Mouse (Mus musculus) layer of hippocampus, postnatal 10 days (tissue): Measurements from ENCODE around the gene Stard3nl. TPM values are rescaled to one million over a fixed set of nuclear protein-coding genes. Genes with fewer than 3 reads are reported as not detected.

Experiments
- total RNA-seq, 2 experiments: library from RNA; stranded (reverse); gene quantifications; 2 replicates each; pipeline ENCODE4 v1.2.3; 2021

The Stard3nl gene
- total RNA-seq, 2 experiments from 2014 or later: 77.2 to 90.6 TPM

Other genes starting within 250 kb of the Stard3nl start
- gene Epdr1, start 224.1 kb upstream of the Stard3nl start, total RNA-seq: 10 to 100 TPM; 36.3 to 42.2 TPM
- 1 to 10 TPM; 2.2 to 2.4 TPM for gene Sfrp4, start 227.3 kb upstream of the Stard3nl start, total RNA-seq